Mouse (Mus musculus) neural tube, embryonic 11.5 days (tissue): ENCODE data around the gene Mpv17l2. TPM values are rescaled to one million over a fixed set of nuclear protein-coding genes. Genes with fewer than 3 reads are reported as not detected.
A peak's percentile ranks its signal among the peaks of the same experiment; 100 is the strongest.

Experiments used
- ATAC-seq: fragments of 200-750 bp; cut with Nextera tagmentation; 2 replicates; pipeline ENCODE4 v1.8.0; 2017; ENCODE audit warnings: moderate number of reproducible peaks, mild to moderate bottlenecking, moderate TSS enrichment, moderate library complexity; ENCODE audit not compliant: insufficient read depth, low FRiP score, low TSS enrichment
- DNase-seq: peaks from one replicate; pipeline ENCODE4 v3.0.0-alpha.2; 2015; ENCODE audit warnings: low spot score
- H3K27ac ChIP-seq: fragments of 300-500 bp; sonication (generic); 2 replicates; pipeline ENCODE4 v1.5.1; 2014; ENCODE audit warnings: low read depth, mild to moderate bottlenecking, low read length
- H3K27me3 ChIP-seq: fragments of 300-500 bp; sonication (generic); 2 replicates; pipeline ENCODE4 v1.6.1; 2014; ENCODE audit warnings: mild to moderate bottlenecking, low read length, mixed read lengths; ENCODE audit not compliant: control insufficient read depth, insufficient read depth
- H3K36me3 ChIP-seq: fragments of 300-500 bp; sonication (generic); 2 replicates; pipeline ENCODE4 v1.6.1; 2014; ENCODE audit warnings: mild to moderate bottlenecking, low read length, moderate library complexity, mixed read lengths; ENCODE audit not compliant: control insufficient read depth, insufficient read depth
- H3K4me1 ChIP-seq: fragments of 300-500 bp; sonication (generic); 2 replicates; pipeline ENCODE4 v1.6.1; 2014; ENCODE audit warnings: low read length, mixed read lengths; ENCODE audit not compliant: control insufficient read depth, insufficient read depth
- H3K4me2 ChIP-seq: fragments of 300-500 bp; sonication (generic); 2 replicates; pipeline ENCODE4 v1.6.1; 2014; ENCODE audit warnings: low read depth, mild to moderate bottlenecking, moderate library complexity
- H3K4me3 ChIP-seq: fragments of 300-500 bp; sonication (generic); 2 replicates; pipeline ENCODE4 v1.5.1; 2014; ENCODE audit warnings: low read depth, low read length
- H3K9ac ChIP-seq: fragments of 300-500 bp; sonication (generic); 2 replicates; pipeline ENCODE4 v1.6.1; 2014; ENCODE audit warnings: mild to moderate bottlenecking, low read length
- H3K9me3 ChIP-seq: fragments of 300-500 bp; sonication (generic); 2 replicates; pipeline ENCODE4 v1.6.1; 2016; ENCODE audit warnings: low read length; ENCODE audit not compliant: control insufficient read depth
- WGBS: fragments of 180-500 bp; shearing (Covaris S2); extraction: QIAGEN DNeasy Blood & Tissue Kit; methylation state at CpG from one replicate; pipeline ENCODE4 v1.1.7; 2014; 5-methylcytosine and 5-hydroxymethylcytosine counted together
- polyA plus RNA-seq: library from polyadenylated mRNA; unstranded; fragments of >200 nt; fragmentation: Nextera tagmentation; extraction: Ambion mirVana; gene quantifications from 2 replicates; pipeline ENCODE4 v1.2.1, GENCODE M21; 2014

Gene Mpv17l2
- polyA plus RNA-seq, 1 experiment from 2014 or later: 41.3 TPM

- Histone ChIP-seq H3K9ac (no peak overlapping the region), H3K27me3 (peaks cover 43% of the 10 kb centered on the region), H3K36me3 (no peaks in the 10 kb centered on the region), H3K4me1 (peaks cover 15% of the 10 kb centered on the region), H3K27ac (no peak overlapping the region), H3K4me2 (no peak overlapping the region), H3K9me3 (no peaks in the 10 kb centered on the region), H3K4me3 (no peak overlapping the region)
- 54% methylated on average over 11 of the region's 11 CpGs for WGBS
- DNase-seq (peak; percentile 8), ATAC-seq (no peak)
Observed at GRCm38 (mm10) chr8:70744806-70745205, 15.9 kb downstream of the Mpv17l2 start.

GRCm38 (mm10) chr8:70743656-70744590 lies 16.8 kb downstream of the Mpv17l2 start:
- Histone ChIP-seq H3K4me3 (peak overlapping the region; percentile 27), H3K4me2 (peak overlapping the region; percentile 40), H3K27me3 (peaks cover 43% of the 10 kb centered on the region), H3K4me1 (peaks cover 15% of the 10 kb centered on the region), H3K9ac (peak overlapping the region; percentile 50), H3K9me3 (no peaks in the 10 kb centered on the region), H3K36me3 (no peaks in the 10 kb centered on the region), H3K27ac (no peak overlapping the region)
- ATAC-seq (no peak), DNase-seq (peak; percentile 35)
- WGBS: 5% methylated on average over 48 of the region's 48 CpGs

GRCm38 (mm10) chr8:70742981-70743655 lies 17.6 kb downstream of the Mpv17l2 start:
- Histone ChIP-seq H3K9me3 (no peaks in the 10 kb centered on the region), H3K4me3 (peak overlapping the region; percentile 27), H3K4me2 (peak overlapping the region; percentile 40), H3K9ac (peak overlapping the region; percentile 50), H3K27me3 (peaks cover 43% of the 10 kb centered on the region), H3K27ac (no peak overlapping the region), H3K36me3 (no peaks in the 10 kb centered on the region), H3K4me1 (peaks cover 15% of the 10 kb centered on the region)
- DNase-seq: peak; percentile 33
- ATAC-seq: no peak
- WGBS: 3% methylated on average over 38 of the region's 38 CpGs

GRCm38 (mm10) chr8:70742176-70742575 lies 18.6 kb downstream of the Mpv17l2 start:
- Histone ChIP-seq H3K9ac (no peak overlapping the region), H3K9me3 (no peaks in the 10 kb centered on the region), H3K27ac (no peak overlapping the region), H3K4me2 (no peak overlapping the region), H3K27me3 (peaks cover 43% of the 10 kb centered on the region), H3K36me3 (no peaks in the 10 kb centered on the region), H3K4me1 (peaks cover 15% of the 10 kb centered on the region), H3K4me3 (no peak overlapping the region)
- WGBS: 70% methylated on average over 11 of the region's 11 CpGs
- ATAC-seq (no peak), DNase-seq (peak; percentile 8)

GRCm38 (mm10) chr8:70741661-70742060 lies 19.1 kb downstream of the Mpv17l2 start:
- H3K27me3 ChIP-seq: peaks cover 43% of the 10 kb centered on the region
- H3K9me3 ChIP-seq: no peaks in the 10 kb centered on the region
- DNase-seq: peak; percentile 5
- no peaks in the 10 kb centered on the region for H3K36me3 ChIP-seq
- H3K9ac ChIP-seq: no peak overlapping the region
- no peak overlapping the region for H3K4me3 ChIP-seq
- no peak overlapping the region for H3K27ac ChIP-seq
- H3K4me1 ChIP-seq: peaks cover 15% of the 10 kb centered on the region
- WGBS: 57% methylated on average over 5 of the region's 5 CpGs
- ATAC-seq: no peak
- no peak overlapping the region for H3K4me2 ChIP-seq

GRCm38 (mm10) chr8:70738211-70738610 lies 22.5 kb downstream of the Mpv17l2 start:
- ATAC-seq: no peak
- Histone ChIP-seq H3K9me3 (no peaks in the 10 kb centered on the region), H3K36me3 (no peaks in the 10 kb centered on the region), H3K4me3 (no peak overlapping the region), H3K27ac (no peak overlapping the region), H3K4me1 (peaks cover 5% of the 10 kb centered on the region), H3K9ac (no peak overlapping the region), H3K4me2 (no peak overlapping the region), H3K27me3 (peaks cover 17% of the 10 kb centered on the region)
- 63% methylated on average over 3 of the region's 3 CpGs for WGBS
- DNase-seq: no peak

- Histone ChIP-seq H3K36me3 (no peaks in the 10 kb centered on the region), H3K27me3 (peaks cover 12% of the 10 kb centered on the region), H3K4me2 (no peak overlapping the region), H3K4me3 (no peak overlapping the region), H3K9me3 (no peaks in the 10 kb centered on the region), H3K4me1 (peaks cover under 1% of the 10 kb centered on the region; the same call in 1 of the 2 replicates), H3K9ac (no peak overlapping the region), H3K27ac (no peak overlapping the region)
- 73% methylated on average over 5 of the region's 5 CpGs for WGBS
- DNase-seq: peak; percentile 7
- ATAC-seq: no peak
Observed at GRCm38 (mm10) chr8:70737705-70738104, 23.0 kb downstream of the Mpv17l2 start.

GRCm38 (mm10) chr8:70730956-70731355 lies 29.8 kb downstream of the Mpv17l2 start:
- H3K27me3 ChIP-seq: peaks cover 24% of the 10 kb centered on the region
- 82% methylated on average over 4 of the region's 4 CpGs for WGBS

More at GRCm38 (mm10) chr8:70730956-70731355, 29.8 kb downstream of the Mpv17l2 start:
- no peak for ATAC-seq
- Histone ChIP-seq H3K9me3 (no peaks in the 10 kb centered on the region), H3K27ac (no peak overlapping the region), H3K4me3 (no peak overlapping the region), H3K9ac (no peak overlapping the region; the same call in 1 of the 2 replicates), H3K4me2 (no peak overlapping the region), H3K4me1 (no peaks in the 10 kb centered on the region), H3K36me3 (no peaks in the 10 kb centered on the region)
- peak; percentile 8 for DNase-seq
